Mouse (Mus musculus) thymus, adult 2 months (tissue): ENCODE data around the gene Gm17720. TPM values are rescaled to one million over a fixed set of nuclear protein-coding genes. Genes with fewer than 3 reads are reported as not detected.

Experiments used
- DNase-seq: peaks from one replicate; pipeline ENCODE4 v3.0.0; 2021
- H3K27ac ChIP-seq: fragments of 200-500 bp; 2 replicates; pipeline ENCODE4 v1.5.1; 2012; ENCODE audit warnings: low read length, control low read depth; ENCODE audit not compliant: control insufficient read depth, insufficient read depth
- H3K27me3 ChIP-seq: fragments of 200-500 bp; 2 replicates; pipeline ENCODE4 v1.6.1; 2012; ENCODE audit warnings: mild to moderate bottlenecking, low read length, moderate library complexity, mixed read lengths; ENCODE audit not compliant: control insufficient read depth, insufficient read depth
- H3K36me3 ChIP-seq: fragments of 200-500 bp; 2 replicates; pipeline ENCODE4 v1.6.1; 2012; ENCODE audit warnings: mild to moderate bottlenecking, low read length, moderate library complexity; ENCODE audit not compliant: control insufficient read depth, insufficient read depth
- H3K4me1 ChIP-seq: fragments of 200-500 bp; replicated peaks from 2 replicates; pipeline ENCODE4 v1.6.1; 2012; ENCODE audit warnings: low read length; ENCODE audit not compliant: control insufficient read depth, insufficient read depth
- H3K4me3 ChIP-seq: fragments of 200-500 bp; 2 replicates; pipeline ENCODE4 v1.5.1; 2012; ENCODE audit warnings: mild to moderate bottlenecking, low read length, control low read depth, moderate library complexity; ENCODE audit not compliant: control insufficient read depth, insufficient read depth
- CTCF ChIP-seq: fragments of 200-500 bp; IDR thresholded peaks from 2 replicates; pipeline ENCODE4 v1.5.1; 2012; ENCODE audit warnings: mild to moderate bottlenecking, control low read depth, low read length, moderate library complexity, borderline replicate concordance; ENCODE audit not compliant: control insufficient read depth, poor library complexity, insufficient read depth; ENCODE audit errors: extremely low read depth
- POLR2A ChIP-seq: fragments of 200-500 bp; IDR thresholded peaks from 2 replicates; pipeline ENCODE4 v1.6.1; 2012; ENCODE audit warnings: mild to moderate bottlenecking, low read length, control low read depth, moderate library complexity; ENCODE audit not compliant: control insufficient read depth, poor library complexity, insufficient read depth; ENCODE audit errors: extremely low read depth
- WGBS: fragments of 180-500 bp; shearing (Covaris S2); methylation state at CpG from one replicate; pipeline ENCODE4 v1.1.7; 2018; 5-methylcytosine and 5-hydroxymethylcytosine counted together
- polyA plus RNA-seq: library from polyadenylated mRNA; depleted of rRNA; stranded (reverse); fragments of >200 nt; gene quantifications from 2 replicates; pipeline ENCODE4 v1.2.3, GENCODE M21; 2012

Gm17720 gene
- polyA plus RNA-seq, 1 experiment = not detected

DNA sequence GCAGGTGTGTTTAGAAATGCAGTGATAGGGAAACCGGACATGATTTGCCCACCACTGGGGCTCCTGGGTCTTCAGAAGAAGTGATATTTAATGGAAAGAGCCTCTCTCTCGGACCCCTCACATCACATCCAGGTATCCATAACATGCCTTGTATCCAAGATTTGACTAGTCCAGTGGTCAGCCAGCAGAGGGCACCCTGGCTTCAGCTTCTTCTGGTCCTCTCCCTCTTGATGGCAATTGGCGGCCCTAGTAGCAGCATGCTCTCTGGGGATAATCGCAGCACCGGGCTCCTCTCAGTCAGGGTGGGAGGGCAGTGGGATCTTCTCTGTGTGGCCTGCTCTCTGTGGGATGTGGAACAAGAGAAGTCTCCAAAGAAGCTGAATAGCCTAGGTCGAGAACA lies 17.2 kb upstream of the Gm17720 start:
- Histone ChIP-seq H3K4me1 (no peaks in the 10 kb centered on the region), H3K36me3 (no peaks in the 10 kb centered on the region), H3K27me3 (no peaks in the 10 kb centered on the region), H3K27ac (no peak overlapping the region), H3K4me3 (no peak overlapping the region)
- 50% methylated on average over 6 of the region's 6 CpGs for WGBS
- TF ChIP-seq CTCF = no peak
- no peak for TF ChIP-seq POLR2A
- DNase-seq = no peak

DNA sequence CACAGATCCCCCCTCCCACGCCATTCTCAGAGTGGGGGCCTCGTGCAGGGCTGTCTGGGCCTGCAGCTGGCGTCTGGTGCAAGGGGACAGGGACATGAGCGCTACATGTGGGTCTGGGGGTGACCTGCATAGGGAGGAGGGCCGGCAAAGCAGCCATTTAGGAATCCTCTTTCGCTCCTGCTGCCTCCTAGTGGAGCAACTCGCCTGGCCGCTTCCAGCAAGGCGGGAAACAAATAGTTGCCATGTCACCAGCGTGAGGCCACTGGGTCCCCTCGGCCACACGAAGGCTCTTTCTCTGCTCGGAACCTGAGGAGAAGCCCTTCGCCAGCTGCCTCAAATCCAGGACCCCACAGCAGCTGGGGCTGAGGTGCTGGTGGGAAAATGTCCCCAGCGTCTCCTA lies 877 bp downstream of the Gm17720 start:
- Histone ChIP-seq H3K27ac (no peak overlapping the region), H3K4me3 (no peak overlapping the region), H3K36me3 (no peaks in the 10 kb centered on the region), H3K27me3 (no peaks in the 10 kb centered on the region), H3K4me1 (no peaks in the 10 kb centered on the region)
- no peak for TF ChIP-seq POLR2A
- TF ChIP-seq CTCF = no peak
- DNase-seq = no peak
- WGBS = 91% methylated on average over 15 of the region's 15 CpGs

DNA sequence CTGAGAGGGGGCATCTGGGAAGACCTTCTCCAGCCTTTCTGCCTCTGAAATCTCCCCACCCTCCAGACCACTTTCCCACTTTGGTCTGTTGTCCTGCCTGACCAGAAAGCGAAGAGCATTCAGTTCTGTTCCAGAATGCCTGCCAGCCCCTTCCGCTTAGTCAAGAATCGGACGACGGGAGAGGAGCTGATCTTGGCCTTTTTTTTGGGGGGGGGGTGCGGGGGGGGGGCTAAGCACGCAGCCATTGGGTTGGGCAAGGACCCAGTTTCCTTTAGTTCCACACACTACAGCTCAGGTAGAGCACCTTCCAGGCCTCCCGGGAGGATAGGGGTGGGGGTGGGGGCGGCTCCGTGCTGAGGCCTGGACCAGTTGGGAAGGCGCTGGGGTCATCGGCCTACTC lies 1.6 kb downstream of the Gm17720 start, which contains the start of gene Gm21964:
TSS of gene Gm21964 (plus strand) at position 301 of the 400 bp plus-strand sequence.
- H3K27me3 ChIP-seq = no peaks in the 10 kb centered on the region
- no peaks in the 10 kb centered on the region for H3K36me3 ChIP-seq
- H3K4me3 ChIP-seq = no peak within 1 kb of the TSS
- H3K4me1 ChIP-seq = no peaks in the 10 kb centered on the region
- TF ChIP-seq CTCF (no peak), POLR2A (no peak)
- no peak within 1 kb of the TSS for H3K27ac ChIP-seq
- WGBS = 85% methylated on average over 12 of the region's 12 CpGs
- DNase-seq = no peak

DNA sequence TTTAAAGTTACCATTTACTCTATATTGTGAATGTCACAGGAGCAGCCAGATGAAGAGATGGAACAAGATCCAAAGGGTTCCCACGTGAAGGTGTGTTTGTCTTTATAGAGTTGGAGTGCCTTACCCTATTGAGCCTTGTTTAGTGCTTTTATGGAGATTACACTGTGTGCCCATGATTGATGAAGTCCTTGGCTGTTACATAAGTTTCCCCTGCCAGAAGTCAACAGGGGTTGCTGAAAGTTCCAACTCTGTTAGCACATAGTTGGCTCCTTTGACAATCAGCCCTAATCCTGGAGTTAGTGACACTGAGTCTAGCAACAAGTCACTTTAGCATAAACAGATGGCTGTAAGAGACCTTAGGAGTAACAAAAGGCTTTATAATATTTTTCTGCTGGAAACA lies 10.7 kb downstream of the Gm17720 start:
- 64% methylated on average over 1 of the region's 1 CpGs for WGBS
- Histone ChIP-seq H3K27me3 (no peaks in the 10 kb centered on the region), H3K27ac (no peak overlapping the region), H3K36me3 (no peaks in the 10 kb centered on the region), H3K4me1 (no peaks in the 10 kb centered on the region), H3K4me3 (no peak overlapping the region)
- DNase-seq = no peak
- TF ChIP-seq CTCF = no peak
- TF ChIP-seq POLR2A = no peak

DNA sequence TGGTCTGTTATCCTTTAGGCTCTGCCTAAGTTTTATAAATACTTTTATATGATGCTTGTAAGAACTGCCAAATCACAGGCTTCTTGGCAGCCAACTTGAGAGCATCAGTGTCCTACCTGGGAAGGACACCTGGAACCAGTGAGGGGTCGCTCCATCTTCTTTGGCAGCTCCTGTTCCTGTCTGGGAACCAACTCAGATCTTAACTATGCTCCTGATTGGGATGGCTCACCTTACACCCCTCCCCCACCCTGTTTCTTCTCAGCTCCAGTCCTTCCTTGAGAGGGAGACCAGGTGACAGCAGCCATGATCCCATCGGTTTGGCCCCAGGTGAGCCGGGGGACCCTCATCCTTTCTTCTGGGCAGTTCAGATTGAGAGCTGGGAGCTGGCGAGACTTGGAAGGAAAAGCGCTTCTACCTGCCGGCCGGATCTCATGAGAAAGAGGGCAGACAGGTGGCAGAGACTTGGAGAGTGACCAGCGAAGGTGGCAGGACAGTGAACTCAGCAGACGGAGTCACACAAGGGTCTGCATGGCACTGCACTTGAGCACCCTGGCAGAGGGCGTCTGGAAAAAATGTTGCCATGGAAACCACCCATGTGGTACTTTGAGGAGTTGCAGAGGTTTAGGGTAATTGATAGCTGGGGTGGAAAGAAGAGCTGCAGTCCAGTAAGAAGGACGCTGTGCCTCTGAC lies 20.0 kb downstream of the Gm17720 start:
- Histone ChIP-seq H3K36me3 (no peaks in the 10 kb centered on the region), H3K27ac (no peak overlapping the region), H3K4me1 (peaks cover 8% of the 10 kb centered on the region; the same call in 1 of the 2 replicates), H3K27me3 (no peaks in the 10 kb centered on the region; the same call in 1 of the 2 replicates), H3K4me3 (no peak overlapping the region)
- TF ChIP-seq CTCF (no peak), POLR2A (no peak)
- DNase-seq = no peak
- 89% methylated on average over 11 of the region's 11 CpGs for WGBS

DNA sequence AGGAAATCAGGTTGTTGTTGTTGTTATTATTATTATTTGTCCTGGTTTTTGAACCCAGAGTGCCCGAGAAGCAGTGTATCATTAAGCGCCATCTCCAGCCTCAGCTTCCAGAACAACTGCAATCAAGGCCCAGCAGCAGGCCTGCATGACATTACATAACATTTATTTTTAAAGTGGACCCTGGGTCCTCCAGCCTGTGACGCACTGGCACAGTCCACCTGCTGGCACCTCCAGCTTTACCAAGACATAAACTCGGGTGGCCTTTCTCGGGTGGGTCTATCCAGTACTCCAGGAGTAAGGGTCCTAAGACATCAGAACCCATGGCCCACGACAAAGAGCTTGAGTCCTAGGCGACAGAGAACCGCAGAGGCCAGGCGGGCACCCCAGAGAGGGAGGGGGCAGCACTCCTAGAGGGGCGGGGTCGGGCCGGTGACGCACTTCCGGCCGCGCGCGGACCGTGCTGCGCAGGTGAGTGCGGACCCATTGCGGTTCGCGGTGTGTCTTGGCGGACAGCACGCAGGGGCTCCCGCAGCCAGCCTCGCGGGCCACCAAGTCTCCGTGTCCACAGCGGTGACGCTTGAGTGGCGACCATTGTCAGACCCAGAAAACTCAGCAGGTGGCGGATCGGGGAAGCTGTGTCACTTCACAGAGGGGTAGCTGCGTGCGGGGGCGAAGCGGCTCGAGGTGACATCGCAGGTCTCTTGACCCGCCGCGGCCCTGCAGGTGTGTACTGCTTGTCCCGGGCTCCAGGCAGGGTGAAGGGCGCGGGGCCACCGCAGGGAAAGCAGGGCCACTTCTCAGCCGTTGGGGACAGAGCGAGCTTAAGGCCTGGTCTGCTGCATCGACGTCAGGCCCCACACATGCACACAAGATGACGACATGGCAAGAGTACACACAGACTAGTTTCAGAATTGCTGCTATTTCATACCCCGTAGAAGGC lies 23.0 kb downstream of the Gm17720 start, which contains the start of gene Zfp612:
TSS of gene Zfp612 (plus strand) at position 465 of the 940 bp plus-strand sequence.
- Histone ChIP-seq H3K36me3 (no peaks in the 10 kb centered on the region), H3K4me3 (peak within 1 kb of the TSS; percentile 51), H3K4me1 (peaks cover 8% of the 10 kb centered on the region; the same call in 1 of the 2 replicates), H3K27me3 (no peaks in the 10 kb centered on the region; the same call in 1 of the 2 replicates), H3K27ac (no peak within 1 kb of the TSS)
- TF ChIP-seq POLR2A (peak; percentile 19; the same call in 1 of the 2 replicates), CTCF (no peak)
- DNase-seq = peak; percentile 40
- 13% methylated on average over 54 of the region's 54 CpGs for WGBS

DNA sequence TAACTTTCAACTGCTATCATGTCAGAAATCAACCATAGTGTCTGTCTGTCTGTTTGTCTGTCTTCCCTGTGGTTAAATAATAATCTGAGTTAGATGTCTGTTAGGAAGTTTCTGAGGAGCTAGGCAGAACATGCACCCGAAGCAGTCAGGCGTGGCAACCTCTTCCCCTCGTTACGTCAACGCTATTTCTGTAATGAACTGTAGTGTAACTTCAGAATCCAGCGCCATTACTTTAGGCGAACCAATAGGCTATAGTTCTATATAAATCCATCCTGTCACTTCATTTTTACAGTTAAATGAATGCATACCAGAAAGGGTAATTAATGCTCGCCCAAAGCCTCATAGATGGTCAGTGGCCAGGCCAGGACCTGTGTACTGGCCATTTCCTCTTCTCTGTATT lies 28.1 kb downstream of the Gm17720 start:
- no peak for DNase-seq
- 0 out of 2 replicates have a peak, but pooled peaks cover 3% of the 10 kb centered on the region for H3K4me1 ChIP-seq
- H3K27me3 ChIP-seq = no peaks in the 10 kb centered on the region
- 85% methylated on average over 8 of the region's 8 CpGs for WGBS
- no peak overlapping the region for H3K4me3 ChIP-seq
- no peak overlapping the region for H3K27ac ChIP-seq
- H3K36me3 ChIP-seq = no peaks in the 10 kb centered on the region
- TF ChIP-seq POLR2A = no peak
- no peak for TF ChIP-seq CTCF
